Comparison of ENCODE assay signal across 12 mouse cellular contexts in genomic region chr6:50934245-50934644, GRCm38 (mm10).
DNase-seq lines count a peak whose midpoint lies in the region; ATAC-seq and TF ChIP-seq lines count a peak whose summit lies in the region.
"Had no signal": no experiment of that assay in that cellular context is flagged by ENCODE, and none has a peak within 500 bp of the region (broad histone marks: within the 10 kb centered on the region; RNA-seq: fewer than 3 reads in every experiment).

No protein-coding gene starts in this region.

- no peak overlapping the region for H3K4me2 ChIP-seq in embryonic facial prominence, embryonic 14.5 days (ENCODE audit: low read depth, low read length)
- no peak overlapping the region for H3K4me2 ChIP-seq in hindbrain, embryonic 15.5 days
- H3K4me2 ChIP-seq in midbrain, embryonic 16.5 days (ENCODE audit: low read length) = no peak overlapping the region
- H3K4me2 ChIP-seq: liver, embryonic 15.5 days had no signal

- 0 out of 2 replicates have a peak, but pooled peaks cover 4% of the 10 kb centered on the region for H3K4me1 ChIP-seq in embryonic facial prominence, embryonic 14.5 days (ENCODE audit: control insufficient read depth, insufficient read depth, low read length)
- H3K4me1 ChIP-seq in hindbrain, embryonic 15.5 days (replicated peaks) = peaks cover 27% of the 10 kb centered on the region
- H3K4me1 ChIP-seq in midbrain, embryonic 16.5 days (ENCODE audit: control insufficient read depth, insufficient read depth, low read length) = no peaks in the 10 kb centered on the region
- no peaks in the 10 kb centered on the region for H3K4me1 ChIP-seq in kidney, adult 2 months (ENCODE audit: control insufficient read depth, insufficient read depth, low read length)
- H3K4me1 ChIP-seq: liver, embryonic 15.5 days had no signal

- H3K9ac ChIP-seq in embryonic facial prominence, embryonic 14.5 days (ENCODE audit: low read depth, low read length) = no peak overlapping the region
- H3K9ac ChIP-seq in hindbrain, embryonic 15.5 days = no peak overlapping the region
- no peak overlapping the region; the same call in 1 of the 2 replicates for H3K9ac ChIP-seq in midbrain, embryonic 16.5 days (ENCODE audit: low read depth, low read length)
- H3K9ac ChIP-seq: liver, embryonic 15.5 days had no signal

- H3K27me3 ChIP-seq in embryonic facial prominence, embryonic 14.5 days (replicated peaks; ENCODE audit: control insufficient read depth, insufficient read depth, low read length) = no peaks in the 10 kb centered on the region
- no peaks in the 10 kb centered on the region for H3K27me3 ChIP-seq in hindbrain, embryonic 15.5 days
- H3K27me3 ChIP-seq in midbrain, embryonic 16.5 days (ENCODE audit: control insufficient read depth, insufficient read depth, low read depth, low read length) = no peaks in the 10 kb centered on the region
- H3K27me3 ChIP-seq in kidney, adult 2 months (replicated peaks; ENCODE audit: control insufficient read depth, insufficient read depth, low read length) = no peaks in the 10 kb centered on the region

- no peak for TF ChIP-seq CTCF in kidney, adult 2 months (conservative IDR thresholded peaks at IDR 0.05; ENCODE audit: insufficient read depth, insufficient read length, low read depth, low read length)

- 0 out of 2 replicates have a peak overlapping the region, but pooled peaks have one; percentile 31 for H3K27ac ChIP-seq in embryonic facial prominence, embryonic 14.5 days (replicated peaks; ENCODE audit: low read depth, low read length)
- peak overlapping the region; percentile 68 for H3K27ac ChIP-seq in hindbrain, embryonic 15.5 days (replicated peaks)
- H3K27ac ChIP-seq in midbrain, embryonic 16.5 days (ENCODE audit: low read length) = peak overlapping the region; percentile 54
- no peak overlapping the region for H3K27ac ChIP-seq in kidney, adult 2 months (ENCODE audit: insufficient read depth, low read depth, low read length)
- H3K27ac ChIP-seq: left cerebral cortex, adult 2 months; liver, embryonic 15.5 days had no signal

- no peaks in the 10 kb centered on the region for H3K9me3 ChIP-seq in embryonic facial prominence, embryonic 14.5 days (ENCODE audit: control insufficient read depth, low read length)
- no peaks in the 10 kb centered on the region for H3K9me3 ChIP-seq in hindbrain, embryonic 15.5 days
- no peaks in the 10 kb centered on the region for H3K9me3 ChIP-seq in midbrain, embryonic 16.5 days (replicated peaks; ENCODE audit: control insufficient read depth, low read length, poor library complexity, severe bottlenecking)
- H3K9me3 ChIP-seq: G1E; liver, embryonic 15.5 days had no signal

- ATAC-seq in embryonic facial prominence, embryonic 14.5 days (ENCODE audit: low read depth) = no peak
- peak; percentile 44; the same call in 1 of the 2 replicates for ATAC-seq in hindbrain, embryonic 15.5 days (ENCODE audit: low FRiP score, low read depth)
- no peak for ATAC-seq in midbrain, embryonic 16.5 days

- TF ChIP-seq POLR2A in kidney, adult 2 months (IDR thresholded peaks at IDR 0.05; ENCODE audit: low read depth, low read length) = no peak

- whole genome bisulfite sequencing in embryonic facial prominence, embryonic 14.5 days = 60% methylated on average over 10 of the region's 10 CpGs
- 51% methylated on average over 10 of the region's 10 CpGs for WGBS in hindbrain, embryonic 15.5 days
- WGBS in midbrain, embryonic 16.5 days = 66% methylated on average over 10 of the region's 10 CpGs
- 53% methylated on average over 10 of the region's 10 CpGs for WGBS in kidney, adult 2 months

- H3K4me3 ChIP-seq in embryonic facial prominence, embryonic 14.5 days (ENCODE audit: low read depth, low read length) = no peak overlapping the region
- H3K4me3 ChIP-seq in hindbrain, embryonic 15.5 days = no peak overlapping the region
- H3K4me3 ChIP-seq in midbrain, embryonic 16.5 days (ENCODE audit: low read depth, low read length) = no peak overlapping the region
- no peak overlapping the region for H3K4me3 ChIP-seq in kidney, adult 2 months (ENCODE audit: insufficient read depth, low read depth, low read length)
- H3K4me3 ChIP-seq: left cerebral cortex, adult 2 months; liver, embryonic 15.5 days had no signal

- H3K36me3 ChIP-seq in embryonic facial prominence, embryonic 14.5 days (ENCODE audit: control insufficient read depth, insufficient read depth, low read length) = no peaks in the 10 kb centered on the region
- H3K36me3 ChIP-seq in hindbrain, embryonic 15.5 days = no peaks in the 10 kb centered on the region
- H3K36me3 ChIP-seq in midbrain, embryonic 16.5 days (ENCODE audit: control insufficient read depth, insufficient read depth, low read length) = no peaks in the 10 kb centered on the region
- H3K36me3 ChIP-seq in kidney, adult 2 months (ENCODE audit: control insufficient read depth, insufficient read depth, low read length) = no peaks in the 10 kb centered on the region
- H3K36me3 ChIP-seq: G1E; liver, embryonic 15.5 days had no signal

- peak; percentile 38 to 43 for DNase-seq in cerebellum, postnatal 10 days
- DNase-seq in cerebellum, postnatal 14 days = no peak
- no peak for DNase-seq in embryonic facial prominence, embryonic 14.5 days (ENCODE audit: low spot score)
- DNase-seq in urinary bladder, adult 2 months (ENCODE audit: low spot score) = no peak
- DNase-seq in kidney, adult 2 months = no peak
- DNase-seq in testis, postnatal 14 days (ENCODE audit: low spot score) = no peak
- DNase-seq: thymus, postnatal 36 days had no signal

Comparison
In these comparisons a context has a peak if more than half of its experiments do, and no peak if none do; other contexts are left out.
1. DNase-seq: peak in cerebellum, postnatal 10 days (2 of 2); none in cerebellum, postnatal 14 days (0 of 2), embryonic facial prominence, embryonic 14.5 days (single experiment), urinary bladder, adult 2 months (single experiment), kidney, adult 2 months (single experiment) and testis, postnatal 14 days (single experiment).